Mouse (Mus musculus) spleen, postnatal 10 days (tissue): Measurements from ENCODE around the gene Olfr804.

Experiments used
- DNase-seq, 2 experiments: peaks; one replicate each; pipeline ENCODE4 v3.0.0; 2021 to 2022; ENCODE audit warnings: low spot score in 2 of 2

The Olfr804 gene

GRCm38 (mm10) chr10:129702910-129703309, at the start of gene Olfr804:
TSS of gene Olfr804 (plus strand) at chr10:129703210.
- DNase-seq = no peak

GRCm38 (mm10) chr10:129657394-129657793, 45.6 kb upstream of the Olfr804 start, which contains the start of gene Olfr800:
TSS of gene Olfr800 (plus strand) at chr10:129657694.
- no peak for DNase-seq

GRCm38 (mm10) chr10:129673765-129674164, 29.2 kb upstream of the Olfr804 start, which contains the start of gene Olfr801:
TSS of gene Olfr801 (minus strand) at chr10:129673865.
- DNase-seq = no peak

DNA sequence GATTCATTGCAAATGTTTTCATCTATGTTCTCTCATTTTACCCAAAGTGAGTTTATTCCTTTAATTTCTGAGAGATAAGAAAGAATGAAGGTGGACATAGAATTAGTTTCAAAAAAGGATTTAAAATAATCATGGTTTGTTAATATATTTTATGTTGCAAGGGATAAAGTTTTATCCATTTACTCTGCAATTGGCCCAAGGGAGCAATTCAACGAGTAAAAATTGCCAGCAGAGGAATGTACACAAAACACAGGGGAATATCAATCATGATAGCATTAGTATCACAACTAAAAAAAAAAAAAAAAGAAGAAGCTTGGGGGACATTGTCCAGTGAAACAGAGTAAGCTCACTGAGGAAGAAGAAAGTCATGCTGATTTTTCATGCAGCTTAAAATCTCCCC, 14.9 kb upstream of the Olfr804 start, which contains the start of gene Olfr802:
Gene Olfr802, minus strand, starts transcription at position 101 of the 400 bp plus-strand sequence.
- DNase-seq = no peak

DNA sequence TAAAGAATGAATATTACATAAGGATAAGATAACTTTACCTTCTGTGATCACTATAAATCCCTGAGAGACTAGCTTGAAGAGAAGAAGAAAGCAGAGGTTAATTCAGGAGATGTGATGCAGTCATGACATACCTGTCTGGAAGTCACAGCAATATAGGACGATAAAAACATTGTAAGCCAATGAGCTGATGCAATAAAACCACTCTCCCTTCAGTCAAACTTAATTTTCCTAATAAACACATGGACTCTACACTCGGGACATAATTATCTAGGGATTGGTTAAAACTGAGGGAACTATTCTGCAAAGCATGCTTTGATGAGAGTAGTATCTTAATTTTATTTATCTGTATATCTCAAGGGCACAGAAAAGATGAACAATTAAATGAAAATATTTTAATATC, 8.8 kb upstream of the Olfr804 start, which contains the start of gene Olfr803:
Gene Olfr803, minus strand, starts transcription at position 101 of the 400 bp plus-strand sequence.
- DNase-seq = no peak

DNA sequence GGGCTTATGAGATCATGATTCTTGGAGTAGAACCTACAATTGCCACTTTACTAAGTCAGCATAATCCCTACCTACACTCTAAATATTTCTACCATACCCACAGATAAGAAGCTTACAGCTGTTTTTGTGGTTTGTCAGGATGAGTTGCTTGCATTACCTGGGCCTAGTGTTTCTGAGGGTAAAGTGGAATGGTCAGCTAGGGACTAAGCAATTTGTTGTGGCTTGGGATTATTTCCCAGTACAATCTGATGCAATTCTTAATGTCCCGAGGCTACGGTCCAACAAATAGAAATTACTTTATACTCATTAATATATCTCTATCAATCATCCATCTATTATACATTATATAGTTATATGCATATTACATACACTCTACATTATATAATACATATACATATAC, 26.3 kb downstream of the Olfr804 start, which contains the start of gene Olfr805:
Gene Olfr805, minus strand, starts transcription at position 101 of the 400 bp plus-strand sequence.
- no peak for DNase-seq

DNA sequence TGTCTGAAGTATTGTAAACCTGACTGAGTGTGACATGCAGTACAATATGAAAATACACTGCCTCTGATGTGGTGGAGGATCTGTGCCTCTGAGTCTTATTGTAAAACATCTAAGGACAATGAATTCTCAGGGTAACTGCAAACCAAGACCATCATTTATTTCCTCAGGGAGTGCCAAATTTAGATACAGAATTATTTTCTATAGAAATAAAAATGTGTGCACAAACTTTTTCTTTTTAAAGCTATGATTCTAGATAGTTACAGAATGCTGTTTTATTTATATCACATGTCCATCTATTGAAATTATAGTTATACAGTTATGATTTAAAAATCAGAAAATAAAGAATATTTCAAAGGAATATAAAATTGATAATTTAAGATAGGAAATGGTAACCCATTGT, 38.8 kb downstream of the Olfr804 start, which contains the start of gene Olfr806:
Gene Olfr806, minus strand, starts transcription at position 101 of the 400 bp plus-strand sequence.
- DNase-seq = no peak

- DNase-seq = no peak
These were observed 54.7 kb downstream of the Olfr804 start, which contains the start of gene Olfr807 for GRCm38 (mm10) chr10:129757693-129758092. TSS of gene Olfr807 (minus strand) at chr10:129757793.
